Mouse (Mus musculus) liver, embryonic 13.5 days (tissue): ENCODE results near the gene Commd6. TPM values are rescaled to one million over a fixed set of nuclear protein-coding genes. Genes with fewer than 3 reads are reported as not detected.
"Not testable (repeated sequence)": the region's sequence is repeated elsewhere in the genome, so short reads cannot be mapped to it uniquely, and the experiment has no call there.

Experiments
- ATAC-seq: fragments of 200-750 bp; cut with Nextera tagmentation; 2 replicates; pipeline ENCODE4 v1.8.0; 2017; ENCODE audit warnings: low read depth, mild to moderate bottlenecking, moderate number of reproducible peaks, moderate library complexity
- DNase-seq: peaks from one replicate; pipeline ENCODE4 v3.0.0; 2022
- H3K27ac ChIP-seq: fragments of 300-500 bp; sonication (generic); 2 replicates; pipeline ENCODE4 v1.5.1; 2015; ENCODE audit warnings: moderate library complexity, mild to moderate bottlenecking, inconsistent platforms
- H3K27me3 ChIP-seq: fragments of 300-500 bp; sonication (generic); 2 replicates; pipeline ENCODE4 v1.6.1; 2015; ENCODE audit warnings: mild to moderate bottlenecking, inconsistent platforms
- H3K36me3 ChIP-seq: fragments of 300-500 bp; sonication (generic); 2 replicates; pipeline ENCODE4 v1.6.1; 2015; ENCODE audit warnings: mild to moderate bottlenecking, inconsistent platforms
- H3K4me1 ChIP-seq: fragments of 300-500 bp; sonication (generic); replicated peaks from 2 replicates; pipeline ENCODE4 v1.6.1; 2015; ENCODE audit warnings: inconsistent platforms
- H3K4me2 ChIP-seq: fragments of 300-500 bp; sonication (generic); 2 replicates; pipeline ENCODE4 v1.6.1; 2015; ENCODE audit warnings: inconsistent platforms, mild to moderate bottlenecking, moderate library complexity
- H3K4me3 ChIP-seq: fragments of 300-500 bp; sonication (generic); replicated peaks from 2 replicates; pipeline ENCODE4 v1.5.1; 2015; ENCODE audit warnings: mild to moderate bottlenecking, inconsistent platforms
- H3K9ac ChIP-seq: fragments of 300-500 bp; sonication (generic); 2 replicates; pipeline ENCODE4 v1.6.1; 2015; ENCODE audit warnings: mild to moderate bottlenecking, inconsistent platforms
- H3K9me3 ChIP-seq: fragments of 300-500 bp; sonication (generic); replicated peaks from 2 replicates; pipeline ENCODE4 v1.6.1; 2016; ENCODE audit warnings: inconsistent platforms
- WGBS: fragments of 180-500 bp; shearing (Covaris S2); methylation state at CpG from one replicate; pipeline ENCODE4 v1.1.7; 2015; ENCODE audit not compliant: insufficient replicate concordance; 5-methylcytosine and 5-hydroxymethylcytosine counted together
- polyA plus RNA-seq: library from polyadenylated mRNA; unstranded; fragments of >200 nt; fragmentation: Nextera tagmentation; extraction: Ambion mirVana; gene quantifications from 2 replicates; pipeline ENCODE4 v1.2.1, GENCODE M21; 2015

Commd6 gene
- polyA plus RNA-seq, 1 experiment from 2014 or later = 60.8 TPM

DNA sequence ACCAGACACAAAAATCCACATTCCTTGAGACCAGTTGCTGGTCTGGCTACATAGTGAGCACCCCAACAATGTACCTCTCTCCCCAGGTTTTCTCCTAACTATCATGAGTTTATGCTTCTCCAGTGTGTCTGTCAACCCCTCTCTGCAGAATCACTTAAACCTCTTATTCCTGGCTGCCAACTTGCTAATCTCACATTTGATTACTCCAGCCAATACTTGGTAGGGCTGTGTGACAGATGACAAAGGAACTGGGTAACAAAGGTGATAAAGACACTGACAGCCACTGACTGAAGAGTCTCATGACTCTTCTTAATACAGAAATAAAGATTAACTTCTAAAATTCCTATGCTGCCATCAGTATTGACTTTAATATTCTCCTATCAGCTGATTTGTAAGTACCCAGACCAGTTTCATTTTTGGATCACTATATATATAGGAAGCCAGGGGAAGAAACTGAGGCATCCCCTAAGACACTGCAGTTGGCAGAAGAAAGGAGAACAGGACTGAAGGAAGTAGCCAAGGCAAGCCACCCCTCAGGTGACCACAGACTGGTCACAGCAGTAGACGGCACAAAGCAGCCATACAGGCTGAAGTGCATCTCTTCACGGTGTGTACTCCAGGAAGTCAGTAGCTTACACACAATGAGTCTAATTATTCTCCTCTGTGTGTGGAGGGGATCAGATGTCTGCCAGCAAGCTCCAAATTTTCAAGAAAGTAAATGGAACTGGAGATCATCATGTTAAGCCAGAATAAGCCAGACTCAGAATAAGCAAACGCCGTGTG lies 52.1 kb downstream of the Commd6 start:
- not testable (repeated sequence) for H3K4me2 ChIP-seq, H3K27ac ChIP-seq, H3K9ac ChIP-seq, H3K4me1 ChIP-seq, H3K9me3 ChIP-seq, H3K4me3 ChIP-seq, H3K27me3 ChIP-seq, DNase-seq, ATAC-seq, H3K36me3 ChIP-seq
- 46% methylated on average over 3 of the region's 4 CpGs for WGBS

DNA sequence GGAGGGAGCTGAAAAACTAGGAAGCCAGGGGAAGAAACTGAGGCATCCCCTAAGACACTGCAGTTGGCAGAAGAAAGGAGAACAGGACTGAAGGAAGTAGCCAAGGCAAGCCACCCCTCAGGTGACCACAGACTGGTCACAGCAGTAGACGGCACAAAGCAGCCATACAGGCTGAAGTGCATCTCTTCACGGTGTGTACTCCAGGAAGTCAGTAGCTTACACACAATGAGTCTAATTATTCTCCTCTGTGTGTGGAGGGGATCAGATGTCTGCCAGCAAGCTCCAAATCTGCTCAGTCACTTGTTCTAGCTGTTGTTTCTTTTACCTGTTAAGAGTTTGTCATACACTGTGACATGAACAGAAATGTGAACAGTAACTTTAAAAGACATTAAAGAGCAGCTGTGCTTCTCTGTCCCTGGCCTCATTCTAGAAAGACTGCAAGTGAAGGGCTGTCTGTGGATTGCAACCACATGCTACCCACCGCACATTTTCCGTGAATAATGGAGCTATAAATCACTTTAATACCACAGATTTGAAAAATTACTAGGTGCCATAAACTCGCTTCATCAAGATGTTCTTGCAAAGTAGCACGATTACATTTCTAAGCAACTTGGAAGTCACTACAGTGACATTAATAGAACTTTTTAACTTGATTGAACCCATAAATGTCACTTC lies 53.0 kb downstream of the Commd6 start:
- not testable (repeated sequence) for DNase-seq, H3K9me3 ChIP-seq, H3K36me3 ChIP-seq, H3K27ac ChIP-seq, H3K4me3 ChIP-seq, H3K4me2 ChIP-seq, ATAC-seq, H3K4me1 ChIP-seq, H3K9ac ChIP-seq, H3K27me3 ChIP-seq
- WGBS = 63% methylated on average over 5 of the region's 6 CpGs

- no peaks in the 10 kb centered on the region for H3K36me3 ChIP-seq
- no peaks in the 10 kb centered on the region for H3K9me3 ChIP-seq
- H3K4me2 ChIP-seq = no peak overlapping the region
- no peaks in the 10 kb centered on the region for H3K4me1 ChIP-seq
- H3K4me3 ChIP-seq = no peak overlapping the region
- no peak overlapping the region for H3K27ac ChIP-seq
- no peaks in the 10 kb centered on the region for H3K27me3 ChIP-seq
- ATAC-seq (no peak), DNase-seq (no peak)
- WGBS = 37% methylated on average over 7 of the region's 7 CpGs
- no peak overlapping the region for H3K9ac ChIP-seq
Measured at GRCm38 (mm10) chr14:101586096-101586495, 54.4 kb downstream of the Commd6 start.

Other genes starting within 250 kb of the Commd6 start
- gene Tbc1d4, start 31.5 kb downstream of the Commd6 start, polyA plus RNA-seq = 1.7 and 2.4 TPM in 2 replicates
- 99.0 and 106 TPM in 2 replicates for gene Uchl3, start 13.3 kb upstream of the Commd6 start, polyA plus RNA-seq
- gene Gm9922, start 89.1 kb upstream of the Commd6 start, polyA plus RNA-seq = not detected in 2 replicates
- gene Lmo7, start 89.3 kb upstream of the Commd6 start, polyA plus RNA-seq = 1.4 and 2.8 TPM in 2 replicates